Mouse (Mus musculus) E14TG2a.4 (cell line): ENCODE data around the gene Dpagt1.
"Not testable (repeated sequence)": the region's sequence is repeated elsewhere in the genome, so short reads cannot be mapped to it uniquely, and the experiment has no call there.

Experiments used
- H3K27me3 ChIP-seq: 2 replicates; pipeline ENCODE4 v1.6.1; 2014; ENCODE audit warnings: low read length, control low read depth; ENCODE audit not compliant: insufficient read depth
- H3K36me3 ChIP-seq: 2 replicates; pipeline ENCODE4 v1.6.1; 2014; ENCODE audit warnings: low read length, control low read depth; ENCODE audit not compliant: insufficient read depth
- H3K4me1 ChIP-seq: replicated peaks from 2 replicates; pipeline ENCODE4 v1.6.1; 2014; ENCODE audit warnings: low read depth, low read length, control low read depth
- H3K4me3 ChIP-seq: replicated peaks from 2 replicates; pipeline ENCODE4 v1.5.1; 2014; ENCODE audit warnings: mild to moderate bottlenecking, low read length
- H3K9me3 ChIP-seq: 2 replicates; pipeline ENCODE4 v1.6.1; 2014; ENCODE audit warnings: low read length, control low read depth
- CTCF ChIP-seq: conservative IDR thresholded peaks from 2 replicates; pipeline ENCODE4 v1.5.1; 2014; ENCODE audit warnings: low read length
- NANOG ChIP-seq: IDR thresholded peaks from 2 replicates; pipeline ENCODE4 v1.6.1; 2014; ENCODE audit warnings: borderline replicate concordance, low read length, mixed read lengths
- POU5F1 ChIP-seq: IDR thresholded peaks from 2 replicates; pipeline ENCODE4 v1.6.1; 2014; ENCODE audit warnings: low read length, borderline replicate concordance

Dpagt1 gene

DNA sequence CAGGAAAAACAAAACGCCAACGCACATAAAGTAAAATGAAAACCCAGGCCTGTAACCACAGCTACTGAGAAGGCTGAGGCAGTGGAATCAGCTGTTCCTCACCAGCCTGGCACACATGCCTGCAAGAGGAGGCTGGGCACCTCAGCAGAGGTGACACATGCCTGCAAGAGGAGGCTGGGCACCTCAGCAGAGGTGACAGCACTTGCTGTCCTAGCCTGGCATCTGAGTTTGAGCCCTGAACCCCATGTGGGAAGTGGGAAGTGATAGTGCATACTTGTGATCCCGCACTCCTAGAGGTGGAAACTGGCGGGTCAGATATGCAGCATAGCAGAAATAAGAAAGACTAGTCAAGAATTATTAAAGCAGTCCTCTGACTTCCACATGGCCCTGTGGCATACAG, 25.6 kb downstream of the Dpagt1 start:
- Histone ChIP-seq H3K4me1 (peaks cover 52% of the 10 kb centered on the region), H3K9me3 (no peaks in the 10 kb centered on the region), H3K27me3 (no peaks in the 10 kb centered on the region), H3K36me3 (peaks cover 87% of the 10 kb centered on the region), H3K4me3 (no peak overlapping the region)
- TF ChIP-seq CTCF (no peak), POU5F1 (no peak), NANOG (no peak)

DNA sequence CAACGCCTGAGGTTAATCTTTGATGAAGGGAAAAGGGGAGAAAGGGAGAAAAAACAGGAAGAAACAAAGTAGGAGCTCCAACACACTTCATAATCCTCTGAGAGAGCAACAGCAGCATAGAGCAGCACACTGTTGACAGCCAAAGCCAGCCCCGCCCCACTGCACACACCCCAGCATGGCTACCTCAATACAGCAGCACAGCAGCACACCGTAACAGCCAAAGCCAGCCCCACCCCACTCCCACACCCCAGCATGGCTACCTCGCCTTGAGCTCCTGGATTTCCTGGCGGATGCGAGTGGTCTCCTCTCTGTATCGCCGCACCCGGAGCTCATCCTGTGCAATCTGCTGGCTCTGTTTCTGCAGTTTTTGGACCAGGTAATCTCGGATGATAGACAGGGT, 26.5 kb downstream of the Dpagt1 start:
- H3K9me3 ChIP-seq: no peaks in the 10 kb centered on the region
- H3K4me3 ChIP-seq: peak overlapping the region; percentile 24; the same call in 1 of the 2 replicates
- H3K36me3 ChIP-seq: peaks cover 94% of the 10 kb centered on the region
- peaks cover 44% of the 10 kb centered on the region for H3K4me1 ChIP-seq
- TF ChIP-seq POU5F1: no peak
- no peak for TF ChIP-seq NANOG
- no peak for TF ChIP-seq CTCF
- H3K27me3 ChIP-seq: no peaks in the 10 kb centered on the region

DNA sequence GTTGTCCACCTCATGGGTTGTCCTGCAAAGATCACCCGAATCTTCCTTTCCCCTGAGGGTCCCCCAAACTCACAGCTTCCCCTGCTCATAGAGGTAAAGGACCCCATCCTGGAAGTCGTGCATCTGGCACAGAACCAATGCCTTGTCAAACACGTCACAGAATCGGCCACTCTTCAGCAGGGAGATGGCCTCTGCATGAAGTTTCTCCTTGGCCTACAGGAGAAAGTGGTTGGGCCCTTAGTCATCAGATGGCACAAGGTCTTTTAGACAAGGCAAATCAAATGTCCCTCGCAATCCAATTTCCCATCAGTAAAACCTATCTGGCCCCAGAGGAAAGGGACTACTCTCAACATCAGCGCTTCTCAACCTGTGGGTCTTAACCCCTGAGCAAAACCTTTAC, 27.3 kb downstream of the Dpagt1 start:
- Histone ChIP-seq H3K36me3 (peaks cover 94% of the 10 kb centered on the region), H3K9me3 (no peaks in the 10 kb centered on the region), H3K4me1 (peaks cover 36% of the 10 kb centered on the region), H3K27me3 (no peaks in the 10 kb centered on the region), H3K4me3 (peak overlapping the region; percentile 24; the same call in 1 of the 2 replicates)
- TF ChIP-seq NANOG (no peak), POU5F1 (no peak), CTCF (no peak)

DNA sequence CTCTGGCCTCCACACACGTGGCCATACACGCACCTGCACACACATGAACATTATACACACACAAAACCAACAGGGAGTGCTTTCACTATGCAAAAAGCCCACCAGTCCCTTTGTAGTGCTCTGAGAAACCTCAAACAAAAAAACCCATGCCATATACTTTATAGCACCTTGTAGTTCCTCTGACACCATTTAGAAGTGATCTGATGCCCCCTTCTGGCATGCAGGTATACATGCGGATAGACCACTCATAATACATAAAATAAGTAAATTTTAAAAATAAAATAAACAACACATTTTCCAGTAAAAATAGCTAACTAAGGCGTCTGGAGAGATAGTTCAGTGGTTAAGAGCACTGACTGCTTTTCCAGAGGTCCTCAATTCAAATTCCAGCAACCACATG, 31.4 kb downstream of the Dpagt1 start:
- TF ChIP-seq POU5F1: no peak
- peak; percentile 28; the same call in 1 of the 2 replicates for TF ChIP-seq CTCF
- TF ChIP-seq NANOG: no peak
- Histone ChIP-seq H3K27me3 (no peaks in the 10 kb centered on the region), H3K4me1 (peaks cover 31% of the 10 kb centered on the region), H3K36me3 (peaks cover 79% of the 10 kb centered on the region), H3K4me3 (no peak overlapping the region), H3K9me3 (no peaks in the 10 kb centered on the region)

DNA sequence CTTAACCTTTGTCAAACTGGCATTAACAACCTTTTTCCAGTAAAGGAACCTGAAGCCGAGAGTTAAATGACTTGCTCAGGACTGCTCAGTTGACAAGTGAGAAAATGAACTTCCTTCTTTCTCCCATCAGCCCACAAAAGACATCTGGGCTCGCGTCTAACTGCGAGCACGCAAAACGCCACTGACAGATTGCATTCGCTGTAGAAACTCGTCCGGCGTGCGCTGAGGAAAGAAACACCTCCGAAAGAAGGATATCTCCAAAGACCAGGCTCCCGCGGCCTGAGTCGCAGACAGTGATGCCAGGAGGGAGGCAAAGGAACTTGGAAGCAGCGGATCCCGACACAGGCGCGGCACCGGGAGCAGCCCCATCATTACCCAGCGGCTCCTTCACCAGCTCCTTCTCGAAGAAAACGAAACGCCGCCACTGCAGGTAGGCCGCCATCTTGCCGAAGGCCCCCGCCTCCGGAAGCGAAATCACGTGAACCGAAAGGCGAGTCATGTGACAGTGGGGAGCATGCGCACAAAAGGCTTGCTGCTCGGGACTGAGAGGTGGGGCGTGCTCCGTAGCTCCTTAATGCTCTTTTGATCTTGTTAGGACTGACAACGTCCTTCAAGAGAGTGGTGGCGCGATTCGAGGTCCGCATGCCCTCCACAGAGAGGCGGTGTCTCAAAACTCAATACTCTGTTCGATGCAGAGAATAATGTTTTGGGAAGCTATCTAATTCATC, 35.5 kb downstream of the Dpagt1 start, which contains the start of gene Vps11:
TSS of gene Vps11 (minus strand) at position 481 of the 728 bp plus-strand sequence.
- Histone ChIP-seq H3K36me3 (peaks cover 37% of the 10 kb centered on the region), H3K4me1 (peaks cover 19% of the 10 kb centered on the region), H3K9me3 (no peaks in the 10 kb centered on the region), H3K27me3 (no peaks in the 10 kb centered on the region), H3K4me3 (peak within 1 kb of the TSS; percentile 97)
- TF ChIP-seq NANOG: no peak
- no peak for TF ChIP-seq CTCF
- no peak for TF ChIP-seq POU5F1

DNA sequence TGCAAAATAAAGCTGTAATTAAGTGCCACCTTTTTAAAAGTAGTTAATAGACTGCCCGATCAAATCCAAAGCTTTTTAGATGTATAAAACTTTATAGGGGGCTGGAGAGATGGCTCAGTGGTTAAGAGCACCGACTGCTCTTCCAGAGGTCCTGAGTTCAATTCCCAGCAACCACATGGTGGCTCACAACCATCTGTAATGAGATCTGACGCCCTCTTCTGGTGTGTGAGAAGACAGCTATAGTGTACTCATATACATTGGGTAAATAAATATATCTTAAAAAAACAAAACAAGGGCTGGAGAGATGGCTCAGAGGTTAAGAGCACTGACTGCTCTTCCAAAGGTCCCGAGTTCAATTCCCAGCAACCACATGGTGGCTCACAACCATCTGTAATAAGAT, 36.1 kb downstream of the Dpagt1 start:
- H3K4me1 ChIP-seq: peaks cover 19% of the 10 kb centered on the region
- not testable (repeated sequence) for H3K27me3 ChIP-seq, H3K9me3 ChIP-seq
- H3K36me3 ChIP-seq: peaks cover 32% of the 10 kb centered on the region
- H3K4me3 ChIP-seq: peak overlapping the region; percentile 97

DNA sequence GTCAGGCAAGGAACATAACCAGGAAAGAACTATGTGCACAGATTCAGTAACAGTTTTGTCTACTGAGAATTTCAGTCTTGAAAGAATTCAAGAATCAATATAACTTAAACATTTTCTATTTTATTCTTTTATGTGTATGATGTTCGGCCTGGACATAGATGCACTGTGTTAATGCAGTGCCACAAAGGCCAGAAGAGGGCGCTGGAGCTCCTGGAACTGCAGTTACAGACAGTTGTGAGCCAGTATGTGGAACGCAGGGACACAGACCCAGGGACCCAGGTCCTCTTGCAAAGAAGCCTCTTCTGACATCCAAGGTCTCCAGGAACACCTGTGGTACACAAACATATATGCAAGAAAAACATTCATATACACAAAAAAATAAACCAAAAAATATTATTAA, 38.7 kb downstream of the Dpagt1 start:
- Histone ChIP-seq H3K9me3 (no peaks in the 10 kb centered on the region), H3K4me1 (peaks cover 19% of the 10 kb centered on the region), H3K36me3 (peaks cover 6% of the 10 kb centered on the region), H3K27me3 (no peaks in the 10 kb centered on the region), H3K4me3 (no peak overlapping the region)
- TF ChIP-seq POU5F1: no peak
- TF ChIP-seq CTCF: peak; percentile 81

DNA sequence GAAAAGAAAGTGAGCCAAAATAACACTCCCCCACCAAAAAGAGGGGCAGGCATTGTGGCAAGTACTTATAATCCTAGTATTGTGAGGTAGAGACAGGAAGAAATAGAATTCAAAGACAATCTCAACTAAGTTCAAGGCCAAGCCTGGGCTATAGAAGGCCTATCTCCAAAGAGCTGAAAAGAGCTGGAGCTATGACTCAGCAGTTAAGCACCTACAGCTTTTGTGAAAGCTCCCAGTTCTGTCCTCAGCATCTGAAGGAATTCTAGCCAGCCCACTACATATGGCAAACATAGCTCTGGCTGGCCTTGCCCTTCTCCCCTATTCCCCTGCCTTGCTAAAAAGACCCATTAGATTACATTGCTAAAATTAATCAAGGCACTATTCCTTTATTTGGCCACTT, 47.6 kb downstream of the Dpagt1 start:
- Histone ChIP-seq H3K4me1 (peaks cover 20% of the 10 kb centered on the region), H3K27me3 (no peaks in the 10 kb centered on the region), H3K4me3 (no peak overlapping the region), H3K9me3 (no peaks in the 10 kb centered on the region), H3K36me3 (peaks cover 25% of the 10 kb centered on the region)
- TF ChIP-seq CTCF: no peak
- no peak for TF ChIP-seq NANOG
- no peak for TF ChIP-seq POU5F1

GRCm38 (mm10) chr9:44376141-44376540, 50.3 kb downstream of the Dpagt1 start:
- TF ChIP-seq POU5F1: no peak
- TF ChIP-seq CTCF: no peak
- TF ChIP-seq NANOG: no peak
- Histone ChIP-seq H3K9me3 (no peaks in the 10 kb centered on the region), H3K36me3 (peaks cover 35% of the 10 kb centered on the region), H3K4me1 (peaks cover 34% of the 10 kb centered on the region), H3K4me3 (no peak overlapping the region), H3K27me3 (no peaks in the 10 kb centered on the region)

DNA sequence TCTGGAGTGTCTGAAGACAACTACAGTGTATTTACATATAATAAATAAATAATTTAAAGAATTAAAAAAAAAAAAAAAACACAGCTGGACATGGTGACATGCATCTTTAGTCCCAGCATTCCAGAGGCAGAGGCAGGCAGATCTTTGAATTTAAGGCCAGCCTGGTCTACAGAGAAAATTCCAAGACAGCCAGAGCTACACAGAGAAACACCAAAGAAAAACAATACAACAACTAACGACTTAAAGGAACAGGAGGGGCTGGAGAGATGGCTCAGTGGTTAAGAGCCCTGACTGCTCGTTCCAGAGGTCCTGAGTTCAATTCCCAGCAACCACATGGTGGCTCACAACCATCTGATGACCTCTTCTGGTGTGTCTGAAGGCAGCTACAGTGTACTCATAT, 51.5 kb downstream of the Dpagt1 start:
- H3K4me1 ChIP-seq: peaks cover 44% of the 10 kb centered on the region
- H3K36me3 ChIP-seq: peaks cover 47% of the 10 kb centered on the region
- H3K4me3 ChIP-seq: peak overlapping the region; percentile 98; the same call in 1 of the 2 replicates
- not testable (repeated sequence) for H3K9me3 ChIP-seq, H3K27me3 ChIP-seq
